Mouse (Mus musculus) Muller cell, postnatal 12 days (primary cell): Measurements from ENCODE around the gene Rbfox1.

Source experiments
- DNase-seq: peaks from one replicate; pipeline ENCODE4 v3.0.0-alpha.2; 2015; ENCODE audit errors: inconsistent ontology term

Gene Rbfox1

DNA sequence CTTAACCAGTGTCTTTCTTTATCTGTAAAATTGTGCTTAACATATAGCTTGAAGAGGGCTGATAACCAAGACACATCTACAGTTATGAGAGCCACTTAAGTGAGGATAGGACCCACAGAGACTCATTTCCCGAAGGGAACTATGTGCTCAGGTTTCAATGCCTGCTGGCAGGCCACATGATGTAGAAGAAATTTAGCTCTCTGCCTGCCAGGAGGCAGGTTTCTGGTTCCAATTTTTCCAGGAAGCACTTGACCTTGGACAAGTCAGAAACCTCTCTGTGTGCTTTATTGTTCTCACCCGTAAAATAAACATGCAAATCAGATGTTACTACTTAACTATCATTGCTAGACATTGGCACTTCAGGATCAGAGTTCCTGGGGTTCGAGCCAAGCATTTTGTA lies 1033.5 kb downstream of the Rbfox1 start:
- DNase-seq, result no peak

- no peak for DNase-seq
Observed at GRCm38 (mm10) chr16:6919681-6920080, 1034.5 kb downstream of the Rbfox1 start.

GRCm38 (mm10) chr16:6927661-6928060 lies 1042.5 kb downstream of the Rbfox1 start:
- DNase-seq, result no peak

GRCm38 (mm10) chr16:6930795-6931194 lies 1045.6 kb downstream of the Rbfox1 start:
- no peak for DNase-seq

- DNase-seq, result no peak
Observed at GRCm38 (mm10) chr16:6946151-6946550, 1061.0 kb downstream of the Rbfox1 start.

- no peak for DNase-seq
Observed at GRCm38 (mm10) chr16:6949666-6950065, 1064.5 kb downstream of the Rbfox1 start.

GRCm38 (mm10) chr16:6955102-6955675 lies 1070.0 kb downstream of the Rbfox1 start:
- no peak for DNase-seq

DNA sequence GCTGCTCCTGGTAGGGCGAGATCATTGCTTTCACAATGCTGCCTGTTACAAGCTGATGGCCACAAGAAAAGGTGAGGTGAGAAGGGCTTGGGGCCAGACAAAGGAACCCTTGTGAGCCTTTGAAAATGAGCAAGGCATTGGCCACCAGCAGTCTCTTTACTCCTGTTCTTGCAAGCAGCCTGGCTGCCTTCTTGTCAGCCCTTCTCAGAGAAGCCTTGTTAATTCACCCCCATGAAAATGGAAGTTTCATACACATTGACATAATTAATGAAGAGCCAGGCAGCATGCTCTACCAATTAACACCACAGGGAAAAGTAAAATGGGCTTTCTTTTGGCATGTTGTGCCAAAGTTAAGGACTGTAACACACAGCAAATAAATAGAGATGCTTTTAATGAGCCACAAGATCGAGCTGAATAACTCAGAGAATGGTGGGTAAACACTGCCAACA lies 1076.8 kb downstream of the Rbfox1 start:
- peak; percentile 36 for DNase-seq

DNA sequence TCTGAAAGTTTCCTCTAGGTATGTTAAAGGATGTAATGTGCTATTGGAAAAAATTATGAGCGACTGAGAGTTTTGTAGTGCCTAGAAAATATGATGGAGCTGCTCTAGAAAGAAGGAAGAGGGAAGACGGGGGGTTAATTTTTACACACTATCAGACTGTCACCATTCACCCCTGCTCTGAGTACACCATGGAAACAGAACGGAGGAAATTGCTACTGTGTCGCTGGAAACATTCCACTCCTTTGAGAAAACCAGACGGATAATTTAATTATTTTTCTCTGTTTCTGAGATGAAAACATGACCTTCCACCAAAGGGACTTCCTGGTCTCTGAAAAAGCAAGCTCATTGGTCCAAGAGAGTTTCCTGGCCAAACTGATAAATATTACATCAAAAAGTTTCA lies 1077.4 kb downstream of the Rbfox1 start:
- DNase-seq, result peak; percentile 8

DNA sequence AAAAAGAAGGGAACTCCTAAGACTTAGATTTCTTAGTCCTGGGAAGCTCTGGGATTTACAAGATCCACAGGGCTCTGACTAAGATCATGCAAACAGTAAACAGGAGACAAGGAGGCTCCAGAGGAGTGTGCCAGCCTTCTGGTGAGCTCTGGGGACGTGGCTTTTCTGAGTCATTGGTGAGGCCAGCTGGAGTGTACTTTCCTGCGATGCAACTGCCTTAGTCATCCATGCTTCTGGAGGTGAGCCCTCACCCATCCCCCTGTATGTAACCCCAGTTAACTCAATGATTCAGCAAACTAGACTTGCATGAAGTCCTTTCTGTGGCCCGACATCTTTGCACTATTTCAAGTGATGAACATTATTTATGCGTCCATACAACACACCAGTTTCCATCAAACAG lies 1078.4 kb downstream of the Rbfox1 start:
- peak; percentile 86 for DNase-seq

DNA sequence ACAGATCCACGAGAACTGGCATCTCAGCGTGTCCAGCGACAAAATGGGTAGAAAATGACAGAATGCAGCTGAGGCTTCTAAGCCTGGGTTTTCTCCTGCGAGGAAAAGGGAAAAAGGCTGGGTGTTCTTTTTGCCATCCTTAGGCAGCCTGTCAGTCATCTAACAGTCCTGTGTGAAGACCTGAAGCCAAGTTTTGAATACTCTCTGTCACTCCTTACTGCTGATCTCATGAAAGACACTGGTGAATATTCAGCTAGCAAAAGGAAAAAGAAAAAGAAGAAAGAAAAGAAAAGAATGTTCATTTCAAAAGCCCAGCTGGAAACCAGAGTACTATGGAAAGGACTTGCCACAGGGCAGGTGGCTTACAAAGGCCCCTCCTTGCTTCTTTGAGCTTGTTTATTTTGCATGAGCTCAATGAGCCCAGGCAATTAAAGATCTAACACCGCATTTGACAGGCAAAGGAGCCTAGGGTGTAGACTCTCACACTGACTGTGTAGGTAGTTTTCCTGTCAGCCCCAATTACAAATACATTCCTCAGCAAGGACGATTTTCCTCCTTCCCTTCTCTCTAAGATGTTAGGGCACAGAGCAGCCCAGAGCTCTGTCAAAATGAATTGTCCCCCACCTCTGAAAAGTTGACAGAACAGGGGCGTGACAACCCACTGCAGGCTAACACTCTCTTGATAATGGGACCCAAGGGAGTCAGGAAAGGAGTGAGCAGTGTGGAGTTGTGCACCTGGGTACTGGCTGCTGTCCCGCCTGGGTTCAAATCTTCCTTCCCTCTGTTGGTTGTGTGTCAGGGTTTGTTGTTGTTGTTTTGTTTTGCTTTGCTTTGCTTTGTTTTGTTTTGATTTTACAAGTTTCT lies 1079.8 kb downstream of the Rbfox1 start:
- peak; percentile 10 for DNase-seq

GRCm38 (mm10) chr16:6969986-6970385 lies 1084.8 kb downstream of the Rbfox1 start:
- DNase-seq, result no peak

DNA sequence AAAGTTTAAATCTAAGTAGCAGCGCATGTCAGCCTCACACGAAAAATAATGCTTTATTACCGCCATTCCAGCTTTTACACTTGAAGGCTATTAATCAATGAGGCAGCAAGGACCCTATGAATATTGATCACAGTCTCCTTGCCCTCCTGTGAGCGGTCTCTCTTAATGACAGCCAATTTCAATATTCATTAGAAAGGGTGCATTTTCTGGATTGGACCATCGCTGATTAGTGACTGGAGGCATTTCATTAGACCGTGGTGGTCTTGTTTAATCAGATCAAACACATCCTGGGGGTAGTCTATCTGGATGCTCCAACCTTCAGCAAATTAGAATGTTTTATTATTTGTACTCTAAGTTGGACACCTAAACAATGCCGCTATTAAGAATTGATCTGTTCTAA lies 1091.2 kb downstream of the Rbfox1 start:
- no peak for DNase-seq

DNA sequence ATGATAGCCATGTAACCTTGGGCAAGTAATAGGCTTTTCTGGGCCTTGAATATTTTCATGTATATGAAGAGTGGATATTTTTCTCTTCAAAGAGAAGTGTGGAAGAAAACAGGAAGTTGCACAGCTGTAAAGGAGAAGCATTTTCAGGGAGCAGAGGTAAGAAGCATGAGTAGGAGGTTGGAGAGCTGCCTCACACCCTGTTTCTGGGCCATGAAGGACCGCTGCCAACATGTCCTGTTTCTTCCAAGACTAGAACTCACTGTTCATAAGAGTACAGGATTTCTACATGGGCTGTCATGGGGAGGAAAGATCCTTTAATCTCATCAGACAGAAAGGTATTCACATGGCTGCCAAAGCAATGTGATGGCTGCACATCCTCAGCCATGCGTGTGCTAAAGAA lies 1098.8 kb downstream of the Rbfox1 start:
- DNase-seq, result no peak

- DNase-seq, result peak; percentile 65
Observed at GRCm38 (mm10) chr16:6986031-6986430, 1100.9 kb downstream of the Rbfox1 start.

DNA sequence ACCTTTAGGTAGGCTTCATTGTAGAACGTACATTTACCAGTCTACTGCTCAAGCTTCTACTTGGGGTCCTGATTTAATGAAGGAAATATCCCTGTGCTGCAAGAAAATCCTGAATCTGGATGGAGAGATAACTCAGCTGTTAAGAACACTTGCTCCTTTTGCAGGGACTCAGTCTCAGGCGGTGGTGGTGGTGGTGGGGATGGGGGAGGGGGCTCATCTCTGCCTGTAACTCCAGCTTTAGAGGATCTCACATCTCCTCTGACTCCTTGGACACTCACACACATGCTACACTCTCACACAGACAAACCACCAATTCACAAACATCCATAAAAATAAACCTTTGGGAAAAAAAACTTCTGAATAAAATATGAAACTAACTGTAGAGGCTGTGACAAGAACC lies 1101.3 kb downstream of the Rbfox1 start:
- DNase-seq, result no peak

DNA sequence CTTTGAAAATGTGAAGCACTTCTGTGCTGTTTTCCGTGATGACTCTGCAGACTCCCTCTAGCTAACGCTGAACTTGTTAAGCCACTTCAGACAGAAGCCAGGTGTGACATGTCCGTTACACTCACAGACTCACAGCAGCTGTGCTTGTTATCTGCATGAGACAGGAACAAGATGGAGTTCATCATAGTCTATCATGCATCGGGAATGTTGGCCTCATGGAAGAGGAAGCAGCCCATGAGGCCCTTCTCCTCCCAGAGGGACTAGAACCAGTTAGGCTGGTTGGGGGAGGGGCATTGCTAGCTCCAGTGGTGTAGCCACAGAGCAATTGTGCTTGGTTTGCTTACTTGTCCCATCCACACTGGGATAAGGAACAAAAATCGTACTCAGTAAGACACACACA lies 1107.1 kb downstream of the Rbfox1 start:
- no peak for DNase-seq

DNA sequence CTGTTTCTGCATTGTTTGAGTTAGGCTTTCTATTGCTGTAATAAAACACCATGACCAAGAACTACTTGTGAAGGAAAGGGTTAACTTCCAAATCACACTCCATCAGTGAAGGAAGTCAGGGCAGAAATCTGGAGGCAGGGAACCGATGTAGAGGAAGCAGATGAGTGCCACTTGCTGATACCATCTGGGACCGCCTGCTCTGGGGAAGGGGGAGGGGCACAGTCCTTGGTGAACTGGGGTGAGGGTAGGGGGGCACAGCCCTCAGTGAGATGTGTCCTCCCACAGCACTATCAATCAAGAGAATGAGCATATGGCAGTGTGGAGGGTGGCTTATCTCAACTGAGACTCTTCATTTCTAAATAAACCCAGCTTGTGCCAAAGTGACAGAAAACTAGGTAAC lies 1108.0 kb downstream of the Rbfox1 start:
- DNase-seq, result no peak

DNA sequence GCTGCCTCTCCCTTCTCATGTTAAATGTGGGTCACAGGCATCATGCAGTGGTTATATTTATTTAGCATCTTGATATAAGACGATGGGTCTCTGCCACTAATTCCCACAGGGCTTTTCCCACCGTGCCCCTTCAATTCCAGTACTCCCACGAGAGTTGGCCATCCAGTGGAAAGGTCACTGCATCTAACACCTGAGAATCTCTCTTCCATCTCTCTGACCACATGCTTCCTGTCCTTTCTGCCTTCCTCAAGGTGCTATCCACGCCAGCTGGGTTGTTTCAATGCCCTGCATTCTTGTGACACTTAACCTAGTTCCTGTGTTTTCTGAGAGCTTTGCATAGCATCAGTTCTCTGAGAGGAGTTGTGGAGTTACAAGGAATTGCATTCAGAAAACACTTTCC lies 1112.0 kb downstream of the Rbfox1 start:
- DNase-seq, result peak; percentile 1

DNA sequence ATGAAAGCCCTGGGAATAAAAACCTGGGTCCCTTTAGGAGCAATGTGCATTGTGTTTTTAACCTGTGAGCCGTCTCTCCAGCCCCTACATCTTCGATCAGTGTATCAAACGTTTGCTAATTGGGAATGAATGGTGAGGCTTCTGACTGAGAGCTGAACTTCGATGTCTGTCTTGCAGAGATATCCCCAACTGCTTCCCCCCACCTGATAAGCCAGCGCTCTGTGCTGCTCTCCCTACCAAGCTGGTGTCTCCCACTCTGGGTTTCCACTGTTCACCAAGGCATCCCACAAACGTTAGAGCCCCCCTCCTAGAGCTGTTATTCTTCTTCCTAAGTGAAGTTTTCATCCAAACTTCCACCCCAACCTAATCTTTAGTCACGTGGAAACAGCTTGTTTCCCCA lies 1112.7 kb downstream of the Rbfox1 start:
- no peak for DNase-seq

DNA sequence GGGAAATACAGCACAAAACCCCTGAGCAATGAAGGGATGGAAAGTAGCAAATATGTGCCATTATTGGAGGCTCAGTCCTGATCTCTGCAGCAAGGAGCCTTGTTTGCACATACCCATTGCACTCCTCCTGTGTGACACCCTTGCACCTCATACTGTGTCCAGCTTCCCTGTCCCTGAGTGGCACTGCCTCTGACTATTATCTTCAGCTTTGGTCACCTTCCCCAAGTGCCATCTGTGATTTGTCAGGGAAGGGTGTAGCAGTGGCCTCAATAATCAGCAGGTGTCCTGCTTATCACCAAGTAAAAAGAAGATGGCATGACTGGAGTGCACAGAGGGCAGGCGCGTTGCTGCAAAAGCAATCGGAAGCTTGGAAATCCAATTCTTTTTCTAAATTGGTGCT lies 1119.4 kb downstream of the Rbfox1 start:
- no peak for DNase-seq

DNA sequence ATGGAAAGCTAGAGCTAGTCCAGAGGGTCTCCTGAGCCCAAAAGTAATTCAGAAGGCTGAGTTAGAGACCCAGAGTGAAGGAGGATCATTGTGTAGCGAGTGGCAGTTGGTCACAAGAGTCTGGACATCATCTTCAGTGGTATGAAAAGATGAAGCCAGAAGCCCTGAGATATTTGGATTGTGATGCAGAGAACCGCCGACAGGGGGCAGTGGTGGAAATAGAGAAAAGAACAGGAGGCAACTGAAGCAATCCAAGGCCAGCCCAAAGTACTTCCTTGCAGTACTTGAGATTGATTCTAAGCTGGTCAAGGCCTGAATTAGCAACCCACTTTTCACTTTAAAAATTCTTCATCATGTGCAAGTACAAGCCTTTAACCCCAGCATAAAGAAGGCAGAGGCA lies 1120.3 kb downstream of the Rbfox1 start:
- DNase-seq, result peak; percentile 6

- DNase-seq, result peak; percentile 5
Observed at GRCm38 (mm10) chr16:7017310-7017709, 1132.2 kb downstream of the Rbfox1 start.
